Mouse (Mus musculus) heart, adult 2 months (tissue): ENCODE results near the gene Wdr20. TPM values are rescaled to one million over a fixed set of nuclear protein-coding genes. Genes with fewer than 3 reads are reported as not detected.
A peak's percentile ranks its signal among the peaks of the same experiment; 100 is the strongest.

Experiments
- DNase-seq, 2 experiments: peaks; one replicate each; pipeline ENCODE4 v3.0.0; 2021
- H3K27ac ChIP-seq: fragments of 200-600 bp; 2 replicates; pipeline ENCODE4 v1.8.1; 2022
- H3K27me3 ChIP-seq: fragments of 200-500 bp; 2 replicates; pipeline ENCODE4 v1.6.1; 2012; ENCODE audit warnings: mild to moderate bottlenecking, low read length, inconsistent platforms, mixed read lengths; ENCODE audit not compliant: control insufficient read depth, insufficient read depth
- H3K36me3 ChIP-seq: fragments of 200-500 bp; 2 replicates; pipeline ENCODE4 v1.6.1; 2012; ENCODE audit warnings: low read length, inconsistent platforms; ENCODE audit not compliant: control insufficient read depth, insufficient read depth
- H3K4me1 ChIP-seq: fragments of 200-500 bp; 2 replicates; pipeline ENCODE4 v1.6.1; 2011; ENCODE audit warnings: low read length; ENCODE audit not compliant: control insufficient read depth, insufficient read depth
- H3K4me3 ChIP-seq: fragments of 200-600 bp; 2 replicates; pipeline ENCODE4 v1.8.1; 2022
- H3K79me2 ChIP-seq: fragments of 200-500 bp; replicated peaks from 2 replicates; pipeline ENCODE4 v1.6.1; 2012; ENCODE audit warnings: mild to moderate bottlenecking, inconsistent platforms, low read length, moderate library complexity, mixed read lengths; ENCODE audit not compliant: control insufficient read depth, insufficient read depth
- H3K9ac ChIP-seq: fragments of 200-500 bp; 2 replicates; pipeline ENCODE4 v1.6.1; 2012; ENCODE audit warnings: low read depth, mild to moderate bottlenecking, control low read depth, inconsistent platforms, low read length, mixed read lengths
- CTCF ChIP-seq: fragments of 200-600 bp; IDR thresholded peaks from 2 replicates; pipeline ENCODE4 v1.8.1; 2022; ENCODE audit warnings: antibody characterized with exemption, mild to moderate bottlenecking, moderate library complexity
- EP300 ChIP-seq: fragments of 200-500 bp; IDR thresholded peaks from 2 replicates; pipeline ENCODE4 v1.6.1; 2011; ENCODE audit warnings: low read depth, low read length, control low read depth; ENCODE audit not compliant: insufficient read depth
- POLR2A ChIP-seq: fragments of 200-500 bp; IDR thresholded peaks from 2 replicates; pipeline ENCODE4 v1.6.1; 2011; ENCODE audit warnings: mild to moderate bottlenecking, low read depth, low read length, control low read depth; ENCODE audit not compliant: insufficient read depth
- whole genome bisulfite sequencing: fragments of 180-500 bp; shearing (Covaris S2); methylation state at CpG from one replicate; pipeline ENCODE4 v1.1.7; 2018; 5-methylcytosine and 5-hydroxymethylcytosine counted together
- intact Hi-C: fragments of 180-260 bp; cut with DNase I; formaldehyde crosslinking; loops from one replicate; pipeline ENCODE4 v1.15.1; 2025
- polyA plus RNA-seq: library from polyadenylated mRNA; depleted of rRNA; stranded (reverse); fragments of >200 nt; gene quantifications from 2 replicates; pipeline ENCODE4 v1.2.3, GENCODE M21; 2012
- total RNA-seq, 2 experiments: library from RNA; stranded (reverse); gene quantifications; 2 replicates each; pipeline ENCODE4 v1.2.3; 2021

Wdr20 gene
- total and polyA plus RNA-seq, 3 experiments: 14.5 to 30.9 (median 28.6) TPM

DNA sequence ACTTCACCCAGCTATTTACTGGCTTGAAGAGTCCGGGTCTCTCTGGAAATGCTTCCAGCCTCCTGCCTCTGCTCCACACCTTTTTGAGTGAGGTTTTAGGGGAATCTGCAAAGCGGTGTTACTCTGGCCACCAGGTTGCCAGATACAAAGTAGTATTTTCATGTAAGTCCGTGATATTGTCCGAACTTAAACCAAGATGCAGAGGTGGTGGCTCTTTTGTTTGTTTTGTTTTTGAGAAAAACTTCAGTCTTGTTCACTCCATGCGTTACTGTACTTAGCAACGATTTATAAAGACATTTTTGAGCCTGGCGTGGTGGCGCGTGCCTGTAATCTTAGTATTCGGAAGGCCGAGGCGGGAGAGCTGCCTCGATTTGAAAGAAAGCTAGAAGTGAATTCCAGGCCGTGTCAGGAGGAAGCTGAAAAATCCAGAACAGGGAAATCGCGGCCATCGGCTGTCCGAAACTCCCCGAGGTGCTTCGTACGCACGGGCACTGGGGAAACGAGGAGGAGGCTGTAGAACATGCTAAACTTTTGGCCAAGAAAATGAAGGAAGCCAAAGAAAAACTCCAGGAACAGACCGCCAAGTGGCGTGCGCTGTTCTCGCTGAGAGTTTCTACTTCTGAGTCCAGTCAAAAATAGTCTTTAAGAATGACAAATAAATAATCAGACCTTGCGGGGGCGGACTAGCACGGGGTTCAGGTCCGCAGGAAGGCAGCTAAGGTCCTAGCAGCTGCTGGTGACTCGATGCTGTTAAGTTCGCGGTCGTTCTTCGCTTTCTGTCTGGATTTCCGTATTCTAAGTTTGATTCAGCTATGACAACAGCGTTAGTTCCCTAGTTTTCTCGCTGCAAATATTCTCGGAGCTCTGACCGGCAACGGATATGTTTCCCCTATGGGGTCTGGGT is 106.7 kb downstream of the Wdr20 start:
- intact Hi-C loops: loop anchor here (5.0 kb wide), 2 partner anchors 182 to 427 kb away; no protein-coding TSS in a partner anchor
- Histone ChIP-seq H3K4me1 (peaks cover 4% of the 10 kb centered on the region; the same call in 1 of the 2 replicates), H3K4me3 (peak overlapping the region; percentile 60), H3K79me2 (no peaks in the 10 kb centered on the region), H3K36me3 (no peaks in the 10 kb centered on the region), H3K27me3 (no peaks in the 10 kb centered on the region), H3K9ac (peak overlapping the region; percentile 63), H3K27ac (peak overlapping the region; percentile 51)
- no peak; the same call in 1 of the 2 replicates for TF ChIP-seq CTCF
- no peak for TF ChIP-seq EP300
- TF ChIP-seq POLR2A: no peak
- WGBS: 2% methylated on average over 42 of the region's 42 CpGs
- peak; percentile 56 to 64 for DNase-seq

DNA sequence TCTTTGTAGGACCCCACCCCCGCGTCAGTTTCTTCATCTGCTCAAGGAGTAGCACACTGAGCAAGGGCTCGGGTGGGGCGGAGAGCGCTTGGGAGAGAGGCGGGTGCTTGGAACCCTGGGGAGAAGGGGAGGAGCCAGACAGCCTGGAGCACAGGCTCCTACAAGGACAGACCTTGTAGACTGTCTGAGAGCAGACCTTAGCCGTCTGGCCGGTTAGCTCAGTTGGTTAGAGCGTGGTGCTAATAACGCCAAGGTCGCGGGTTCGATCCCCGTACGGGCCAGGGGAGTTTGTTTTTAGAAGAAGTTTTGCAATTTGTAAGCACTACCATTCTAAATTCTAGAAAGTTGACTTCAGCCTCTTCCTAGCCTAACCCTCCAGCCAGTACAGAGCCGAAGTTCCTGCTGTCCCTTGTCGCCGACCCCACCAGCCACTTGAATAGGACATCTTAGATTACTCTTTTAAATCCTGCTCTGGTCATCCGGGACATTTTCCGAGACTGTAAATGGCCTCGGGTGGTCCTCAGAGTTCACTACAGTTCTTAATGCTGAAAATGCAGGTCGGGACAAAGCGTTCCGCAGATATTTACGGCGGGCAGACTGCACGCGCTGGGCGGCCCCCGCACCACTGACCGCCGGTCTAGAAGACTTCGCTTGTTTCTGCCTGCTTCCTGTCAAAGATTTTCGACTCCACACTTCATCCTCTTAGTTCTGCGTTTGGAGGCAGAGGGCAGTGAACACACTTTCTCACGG is 107.6 kb downstream of the Wdr20 start:
- Histone ChIP-seq H3K27me3 (no peaks in the 10 kb centered on the region), H3K4me3 (peak overlapping the region; percentile 60)
- intact Hi-C loops: no loop called here

DNA sequence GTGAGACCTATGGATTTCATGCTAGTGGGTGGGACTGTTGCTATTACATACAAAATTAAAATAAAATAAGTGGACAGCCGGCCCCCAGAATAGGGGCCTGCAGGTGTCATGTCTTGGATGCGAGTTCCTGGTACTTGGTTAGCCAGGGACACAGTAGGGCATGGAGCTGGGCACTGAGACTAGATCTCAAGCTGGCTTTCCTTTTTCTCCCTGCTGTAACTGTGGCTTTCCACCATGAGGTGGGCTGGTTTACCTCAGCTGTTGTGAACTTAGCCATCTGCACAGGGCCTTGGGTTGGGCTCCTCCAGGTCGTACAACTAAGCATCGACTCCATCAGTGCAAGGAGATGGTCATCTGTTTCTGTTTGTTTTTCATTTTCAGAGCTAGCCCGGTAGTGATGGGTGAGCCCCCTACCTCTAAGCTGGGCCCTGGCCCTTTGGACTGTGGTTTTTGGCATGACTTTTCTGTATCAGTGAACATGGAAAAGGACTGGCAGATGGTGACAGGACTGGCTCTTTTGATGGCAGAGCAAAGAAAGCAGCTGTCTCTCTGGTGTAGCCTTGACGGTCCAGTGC is 108.5 kb downstream of the Wdr20 start:
- WGBS: 78% methylated on average over 6 of the region's 6 CpGs
- peak overlapping the region; percentile 68 for H3K9ac ChIP-seq
- H3K4me3 ChIP-seq: peak overlapping the region; percentile 60
- no peaks in the 10 kb centered on the region for H3K27me3 ChIP-seq
- no peaks in the 10 kb centered on the region for H3K36me3 ChIP-seq
- intact Hi-C loops: no loop called here
- no peak for TF ChIP-seq POLR2A
- TF ChIP-seq EP300: no peak
- H3K4me1 ChIP-seq: peaks cover 7% of the 10 kb centered on the region
- peak overlapping the region; percentile 69 for H3K27ac ChIP-seq
- no peak for DNase-seq
- no peaks in the 10 kb centered on the region for H3K79me2 ChIP-seq

More for the DNA sequence above, 107.6 kb downstream of the Wdr20 start:
- peaks cover 4% of the 10 kb centered on the region; the same call in 1 of the 2 replicates for H3K4me1 ChIP-seq
- WGBS: under 1% methylated on average over 36 of the region's 36 CpGs
- TF ChIP-seq CTCF (no peak), EP300 (peak; percentile 89), POLR2A (peak; percentile 66; the same call in 1 of the 2 replicates)
- H3K27ac ChIP-seq: peak overlapping the region; percentile 69
- H3K9ac ChIP-seq: peak overlapping the region; percentile 68
- no peaks in the 10 kb centered on the region for H3K79me2 ChIP-seq
- DNase-seq: peak; percentile 93 to 95
- H3K36me3 ChIP-seq: no peaks in the 10 kb centered on the region

DNA sequence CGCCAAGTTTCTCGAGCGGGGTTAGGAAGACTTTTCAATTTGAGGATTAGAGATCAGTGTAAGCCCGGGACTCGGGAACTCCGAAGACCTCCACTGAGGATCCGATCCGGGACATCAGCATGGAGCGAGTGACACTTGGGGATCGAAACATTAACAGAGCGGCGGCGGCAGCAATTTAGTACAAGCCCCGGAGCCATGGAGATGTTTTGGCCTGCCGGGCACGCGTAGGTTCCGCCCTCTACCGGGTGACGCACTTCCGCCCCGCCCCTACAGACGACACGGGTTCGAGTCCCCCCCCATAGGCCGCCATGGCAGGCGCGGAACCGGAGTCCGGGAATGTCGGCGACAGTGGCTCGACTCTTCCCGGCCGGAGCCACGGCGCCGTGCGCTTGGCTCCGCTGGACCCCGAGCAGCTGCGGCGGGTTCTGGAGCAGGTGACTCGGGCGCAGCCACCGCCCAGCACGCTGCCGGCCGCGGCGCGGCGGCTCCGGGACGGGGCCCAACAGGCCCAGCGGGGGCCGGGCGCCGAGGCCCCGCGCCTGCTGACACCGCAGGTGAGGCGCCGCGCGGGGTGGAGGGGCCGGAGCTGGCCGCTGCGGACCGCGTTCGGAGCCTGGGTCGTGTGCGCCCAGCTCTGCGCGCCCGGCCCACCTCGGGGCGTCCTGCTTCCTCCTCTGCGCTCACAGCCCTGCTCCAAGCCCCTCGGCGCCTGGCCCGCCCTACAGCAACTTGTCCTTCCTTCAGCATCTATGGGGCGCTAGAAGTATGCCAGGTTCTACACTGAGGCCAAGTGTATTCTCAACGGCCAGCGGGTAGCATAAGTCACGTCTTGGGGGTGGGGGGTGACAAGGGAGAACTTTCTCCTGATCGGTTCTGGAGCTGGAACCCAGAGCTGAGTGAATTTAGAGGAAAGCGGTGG is 112.5 kb downstream of the Wdr20 start, which contains the start of gene Zfp839:
TSS of gene Zfp839 (plus strand) at position 244 of the 919 bp plus-strand sequence.
- Histone ChIP-seq H3K36me3 (no peaks in the 10 kb centered on the region), H3K27me3 (no peaks in the 10 kb centered on the region), H3K27ac (peak within 1 kb of the TSS; percentile 85), H3K4me3 (peak within 1 kb of the TSS; percentile 81), H3K4me1 (peaks cover 7% of the 10 kb centered on the region), H3K79me2 (no peaks in the 10 kb centered on the region), H3K9ac (peak within 1 kb of the TSS; percentile 90)
- TF ChIP-seq CTCF (no peak), EP300 (0 out of 2 replicates have a peak, but pooled peaks have one; percentile 28), POLR2A (peak; percentile 73)
- peak; percentile 90 to 93 for DNase-seq
- intact Hi-C loops: no loop called here
- WGBS: 1% methylated on average over 87 of the region's 89 CpGs

DNA sequence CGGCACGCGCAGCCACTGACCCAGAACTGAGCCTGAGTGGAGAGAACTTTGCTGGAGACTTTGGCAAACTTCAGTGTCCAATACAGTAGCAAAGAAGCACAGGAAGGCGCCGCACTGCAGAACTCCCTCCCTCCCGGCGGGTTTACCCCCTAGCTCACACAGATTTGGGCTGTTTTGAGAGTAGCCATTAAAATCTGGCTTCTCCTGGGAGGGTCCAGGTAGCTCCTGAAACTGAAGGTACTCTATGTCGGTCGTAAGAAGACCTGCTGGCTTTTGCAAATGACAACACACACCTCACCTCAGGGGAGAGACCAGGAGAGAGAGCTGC is 113.1 kb downstream of the Wdr20 start:
- Histone ChIP-seq H3K27ac (peak overlapping the region; percentile 85), H3K4me3 (peak overlapping the region; percentile 81), H3K79me2 (no peaks in the 10 kb centered on the region), H3K36me3 (no peaks in the 10 kb centered on the region), H3K4me1 (peaks cover 7% of the 10 kb centered on the region), H3K9ac (peak overlapping the region; percentile 90), H3K27me3 (no peaks in the 10 kb centered on the region)
- WGBS: 15% methylated on average over 9 of the region's 9 CpGs
- intact Hi-C loops: no loop called here
- no peak for DNase-seq
- TF ChIP-seq CTCF (no peak), EP300 (no peak), POLR2A (no peak)
